Mouse (Mus musculus) liver, adult 2 months (tissue): ENCODE data around the gene Zfp248.

ENCODE experiments used
- CTCF ChIP-seq: fragments of 200-500 bp; IDR thresholded peaks from 2 replicates; pipeline ENCODE4 v1.5.1; 2011; ENCODE audit warnings: low read depth, low read length, control low read depth
- POLR2A ChIP-seq: fragments of 200-500 bp; IDR thresholded peaks from 2 replicates; pipeline ENCODE4 v1.6.1; 2011; ENCODE audit warnings: low read length, control low read depth; ENCODE audit not compliant: insufficient read depth; ENCODE audit errors: extremely low read depth

GRCm38 (mm10) chr6:118431502-118431901, 23.8 kb downstream of the Zfp248 start:
- TF ChIP-seq CTCF = no peak
- TF ChIP-seq POLR2A = no peak
